Mouse (Mus musculus) large intestine, adult 2 months (tissue): ENCODE data around the gene Atg9a. TPM values are rescaled to one million over a fixed set of nuclear protein-coding genes. Genes with fewer than 3 reads are reported as not detected.
"Not testable (repeated sequence)": the region's sequence is repeated elsewhere in the genome, so short reads cannot be mapped to it uniquely, and the experiment has no call there.

Source experiments
- DNase-seq: peaks from one replicate; pipeline ENCODE4 v3.0.0-alpha.2; 2012; ENCODE audit warnings: low read depth, low spot score
- WGBS: fragments of 180-500 bp; shearing (Covaris S2); methylation state at CpG from one replicate; pipeline ENCODE4 v1.1.7; 2018; 5-methylcytosine and 5-hydroxymethylcytosine counted together
- polyA plus RNA-seq: library from polyadenylated mRNA; depleted of rRNA; stranded (reverse); fragments of >200 nt; gene quantifications from 2 replicates; pipeline ENCODE4 v1.2.3, GENCODE M21; 2012; rRNA removed

Atg9a gene
- 72.2 and 107 TPM in 2 replicates for polyA plus RNA-seq

DNA sequence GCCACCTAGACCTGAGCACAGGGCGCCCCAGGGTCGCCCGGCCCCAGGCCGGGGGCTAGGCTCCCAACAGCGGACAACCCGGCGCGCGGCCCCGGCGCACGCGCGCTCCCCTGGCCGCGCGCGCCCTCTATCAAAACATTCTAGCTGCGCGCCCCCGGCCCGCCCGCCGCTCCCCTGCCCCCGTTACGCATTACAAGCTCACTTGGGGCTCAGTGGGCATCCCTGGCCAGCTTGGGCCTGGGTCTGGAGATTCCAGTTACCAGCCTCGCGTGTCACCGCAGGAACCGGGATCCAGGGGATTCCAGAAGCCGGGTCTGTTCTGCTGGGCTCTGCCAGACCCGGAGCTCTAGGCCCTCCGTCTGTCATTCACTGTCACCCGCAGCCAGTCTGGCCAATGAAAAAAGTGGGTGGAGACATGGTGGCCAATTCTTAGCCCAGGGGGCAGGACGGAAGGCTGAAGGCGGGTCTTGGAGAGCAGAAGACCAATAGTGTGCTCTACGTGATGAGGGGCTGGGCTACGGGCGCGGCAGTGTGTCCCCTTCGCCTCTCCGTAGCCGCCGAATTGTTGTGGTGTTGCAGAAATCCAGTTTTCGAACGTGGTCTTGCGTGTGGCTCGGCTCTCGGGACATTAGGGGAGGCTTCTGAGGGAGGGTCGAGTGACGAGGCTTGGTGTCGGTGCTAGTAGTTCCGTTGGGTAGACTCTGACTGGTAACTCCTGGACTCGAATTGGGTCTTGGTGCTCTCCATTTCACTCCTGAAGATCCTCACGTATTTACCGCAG lies at the start of gene Atg9a, which contains the start of gene Ankzf1:
Gene Atg9a, minus strand, starts transcription at position 575 of the 781 bp plus-strand sequence.
Gene Ankzf1, plus strand, starts transcription at position 530 of the 781 bp plus-strand sequence.
- under 1% methylated on average over 54 of the region's 56 CpGs for WGBS
- DNase-seq, result peak; percentile 98

GRCm38 (mm10) chr1:75239591-75239990 lies 47.6 kb upstream of the Atg9a start:
- 89% methylated on average over 10 of the region's 10 CpGs for WGBS
- DNase-seq, result no peak

GRCm38 (mm10) chr1:75236117-75237050 lies 44.4 kb upstream of the Atg9a start, which contains the start of gene Dnajb2:
Gene Dnajb2 (plus strand): TSS chr1:75236406.
- DNase-seq, result no peak
- under 1% methylated on average over 64 of the region's 64 CpGs for WGBS

DNA sequence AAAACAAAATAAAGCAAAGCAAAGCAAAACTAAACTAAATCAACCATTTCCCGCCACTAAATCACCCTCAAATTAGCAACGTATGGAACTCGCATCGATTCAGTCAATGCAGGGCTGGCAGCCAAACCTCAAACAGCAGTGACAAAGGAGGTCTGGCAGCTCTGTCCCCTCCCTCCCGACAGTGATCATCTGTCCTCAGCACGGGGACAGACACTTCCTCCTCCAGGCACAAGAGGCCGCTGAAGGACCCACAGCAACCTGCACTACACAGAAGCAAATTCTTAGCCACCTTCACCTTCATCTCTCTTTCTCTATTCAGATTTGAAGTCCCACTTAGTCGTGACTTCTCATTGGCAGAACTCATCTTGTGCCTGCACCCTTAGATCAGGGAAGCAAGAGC lies 42.6 kb upstream of the Atg9a start:
- 1% methylated on average over 8 of the region's 8 CpGs for WGBS
- no peak for DNase-seq

DNA sequence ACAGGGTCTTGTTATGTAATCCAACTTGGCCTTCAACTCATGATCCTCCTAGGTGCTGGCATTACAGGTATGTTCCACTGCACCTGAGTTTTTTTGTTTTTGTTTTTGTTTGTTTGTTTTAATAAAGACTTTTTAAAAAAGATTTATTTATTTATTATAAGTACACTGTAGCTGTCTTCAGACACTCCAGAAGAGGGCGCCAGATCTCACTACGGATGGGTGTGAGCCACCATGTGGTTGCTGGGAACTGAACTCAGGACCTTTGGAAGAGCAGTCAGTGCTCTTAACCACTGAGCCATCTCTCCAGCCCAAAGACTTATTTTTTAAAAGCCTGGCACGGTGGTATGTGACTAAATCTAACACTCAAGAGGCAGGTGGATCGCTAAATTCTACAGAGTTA lies 40.5 kb upstream of the Atg9a start:
- not testable (repeated sequence) for DNase-seq
- 72% methylated on average over 4 of the region's 4 CpGs for WGBS

GRCm38 (mm10) chr1:75231664-75232152 lies 39.7 kb upstream of the Atg9a start, which contains the start of gene A630095N17Rik:
Gene A630095N17Rik (minus strand): TSS chr1:75232102.
- no peak for DNase-seq
- 69% methylated on average over 5 of the region's 5 CpGs for WGBS

- no peak for DNase-seq
- WGBS, result 72% methylated on average over 4 of the region's 4 CpGs
Observed at GRCm38 (mm10) chr1:75231224-75231623, 39.2 kb upstream of the Atg9a start.

DNA sequence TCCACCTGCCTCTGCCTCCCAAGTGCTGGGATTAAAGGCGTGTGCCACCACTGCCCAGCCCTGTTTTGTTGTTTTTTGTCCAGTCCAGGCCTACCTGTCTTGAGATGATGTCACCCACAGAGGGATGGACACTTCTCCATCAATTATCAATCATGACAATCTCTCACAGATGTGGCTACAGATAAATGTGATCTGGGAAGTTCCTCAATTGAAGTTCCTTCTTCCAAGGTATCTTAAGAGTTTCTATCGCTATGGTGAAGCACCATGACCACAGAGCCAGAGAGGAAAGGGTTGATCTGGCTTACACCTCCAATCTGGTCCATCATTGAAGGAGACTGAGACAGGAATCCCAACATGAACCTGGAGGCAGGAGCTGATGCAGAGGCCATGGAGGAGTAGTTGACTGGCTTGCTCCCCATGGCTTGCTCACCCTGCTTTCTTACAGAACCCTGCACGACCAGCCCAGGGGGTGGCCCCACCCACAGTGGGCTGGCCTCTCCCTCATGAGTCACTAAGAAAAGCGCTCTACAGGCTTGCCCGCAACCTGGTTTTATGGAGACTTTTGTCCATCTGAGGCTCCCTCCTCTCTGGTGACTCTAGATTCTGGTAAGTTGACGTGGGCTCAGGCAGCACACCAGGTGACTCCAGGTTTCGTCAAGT lies 38.5 kb upstream of the Atg9a start:
- 50% methylated on average over 7 of the region's 7 CpGs for WGBS
- no peak for DNase-seq

DNA sequence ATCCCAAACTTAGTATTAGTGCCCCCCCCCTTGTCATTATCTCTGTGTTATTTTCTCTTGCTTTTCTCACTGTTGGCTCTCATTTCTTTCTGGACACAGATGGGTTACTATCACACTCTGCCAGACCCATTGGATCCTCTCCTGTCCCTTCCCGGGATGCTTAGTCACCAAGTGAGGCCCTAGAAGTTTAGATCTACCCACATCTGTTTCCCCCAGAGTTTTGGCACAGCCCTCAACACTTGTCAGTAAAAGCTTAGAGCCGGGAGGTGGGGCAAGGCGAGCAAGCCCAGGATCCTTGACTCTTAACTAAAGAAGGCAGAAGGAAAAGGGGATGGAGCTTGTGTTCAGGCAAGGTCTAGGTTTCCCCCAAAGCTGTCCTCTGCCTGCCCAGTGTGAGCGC lies 37.2 kb upstream of the Atg9a start:
- WGBS, result 58% methylated on average over 4 of the region's 4 CpGs
- no peak for DNase-seq

GRCm38 (mm10) chr1:75227653-75228052 lies 35.7 kb upstream of the Atg9a start:
- DNase-seq, result no peak
- WGBS, result 79% methylated on average over 1 of the region's 1 CpGs

DNA sequence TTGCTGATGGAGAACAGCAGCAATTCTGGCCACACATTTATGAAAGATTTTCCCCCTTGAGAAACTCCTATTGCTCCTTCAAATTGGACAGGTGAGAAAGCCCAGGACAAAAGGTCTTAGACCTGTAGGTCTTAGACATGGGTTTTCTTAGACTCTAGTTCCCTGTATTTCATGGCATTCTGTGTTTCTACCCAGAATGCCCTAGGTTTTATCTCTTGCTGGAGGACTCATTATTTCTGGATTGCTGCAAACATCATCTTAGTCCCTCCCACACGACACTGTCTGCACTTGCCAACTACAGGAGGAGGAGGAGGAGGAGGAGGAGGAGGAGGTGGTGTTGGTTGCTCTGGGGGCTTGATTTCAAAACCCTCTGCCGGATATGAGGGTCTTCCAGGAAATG lies 34.1 kb upstream of the Atg9a start:
- DNase-seq, result no peak
- 50% methylated on average over 2 of the region's 2 CpGs for WGBS

DNA sequence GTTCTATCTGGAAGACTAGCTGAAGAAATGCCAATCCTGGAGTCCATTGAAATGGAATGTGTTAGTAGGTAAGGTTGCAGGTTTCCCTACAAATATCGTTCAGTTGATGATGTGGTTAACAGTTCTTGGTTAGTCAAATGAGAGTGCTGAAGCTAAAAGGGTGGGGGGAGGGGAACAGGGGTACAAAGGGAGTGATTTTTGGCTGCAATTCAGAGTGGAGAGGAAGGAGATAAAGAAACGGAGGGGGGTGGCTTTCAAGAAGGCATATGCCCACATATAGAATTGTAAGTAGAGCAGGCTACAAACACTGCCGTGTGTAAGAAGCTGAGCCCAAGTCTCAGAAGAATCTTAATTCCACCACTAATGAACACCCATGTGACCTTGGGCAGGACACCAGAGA lies 33.5 kb upstream of the Atg9a start:
- 61% methylated on average over 3 of the region's 3 CpGs for WGBS
- DNase-seq, result no peak

GRCm38 (mm10) chr1:75223532-75223931 lies 31.5 kb upstream of the Atg9a start:
- WGBS, result 61% methylated on average over 6 of the region's 6 CpGs
- DNase-seq, result no peak

DNA sequence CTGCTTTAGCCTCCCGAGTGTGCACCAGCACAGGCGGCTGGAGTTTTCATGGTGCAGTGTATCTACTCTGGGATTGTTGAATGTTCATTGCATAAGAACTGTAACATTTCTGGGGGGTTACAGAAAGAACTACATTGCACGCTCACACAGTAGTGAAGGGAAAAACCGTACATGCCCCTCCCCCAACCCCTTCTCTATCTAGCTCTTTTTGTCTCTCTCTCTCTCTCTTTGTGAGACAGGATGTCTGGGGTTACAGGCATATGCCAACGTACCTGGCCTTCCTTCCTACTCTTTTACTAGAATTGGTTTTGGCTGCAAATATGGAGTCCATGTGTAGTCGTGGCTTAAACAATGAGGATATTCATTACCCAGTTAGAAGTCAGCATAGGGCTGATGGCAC lies 30.9 kb upstream of the Atg9a start:
- WGBS, result 80% methylated on average over 6 of the region's 6 CpGs
- DNase-seq, result no peak

- 74% methylated on average over 3 of the region's 3 CpGs for whole genome bisulfite sequencing
- DNase-seq, result no peak
Observed at GRCm38 (mm10) chr1:75221538-75221937, 29.5 kb upstream of the Atg9a start.

GRCm38 (mm10) chr1:75219531-75219930 lies 27.5 kb upstream of the Atg9a start, which contains the start of gene Tuba4a:
Gene Tuba4a (minus strand): TSS chr1:75219865.
- 3% methylated on average over 34 of the region's 34 CpGs for WGBS
- DNase-seq, result no peak

DNA sequence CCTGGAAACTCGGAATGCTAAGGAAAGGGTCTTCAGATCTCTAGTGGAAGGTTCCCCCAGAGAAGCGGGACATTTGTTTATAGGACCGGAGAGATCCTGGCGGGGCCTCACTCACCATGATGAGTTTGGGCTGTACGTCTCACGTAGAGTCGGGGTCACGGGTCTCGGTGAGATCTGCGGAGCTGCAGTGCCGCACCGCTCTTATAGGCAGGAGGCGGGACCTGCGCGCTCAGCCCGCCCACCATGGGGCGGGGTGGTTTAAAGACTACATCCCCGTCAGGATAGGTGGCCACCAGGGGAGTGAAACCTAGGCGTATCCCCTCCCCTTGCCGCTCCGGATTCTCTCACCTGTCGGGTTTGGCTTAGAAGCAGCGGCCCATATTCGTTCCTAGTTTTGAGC lies 27.1 kb upstream of the Atg9a start:
- under 1% methylated on average over 24 of the region's 24 CpGs for WGBS
- peak; percentile 71 for DNase-seq

DNA sequence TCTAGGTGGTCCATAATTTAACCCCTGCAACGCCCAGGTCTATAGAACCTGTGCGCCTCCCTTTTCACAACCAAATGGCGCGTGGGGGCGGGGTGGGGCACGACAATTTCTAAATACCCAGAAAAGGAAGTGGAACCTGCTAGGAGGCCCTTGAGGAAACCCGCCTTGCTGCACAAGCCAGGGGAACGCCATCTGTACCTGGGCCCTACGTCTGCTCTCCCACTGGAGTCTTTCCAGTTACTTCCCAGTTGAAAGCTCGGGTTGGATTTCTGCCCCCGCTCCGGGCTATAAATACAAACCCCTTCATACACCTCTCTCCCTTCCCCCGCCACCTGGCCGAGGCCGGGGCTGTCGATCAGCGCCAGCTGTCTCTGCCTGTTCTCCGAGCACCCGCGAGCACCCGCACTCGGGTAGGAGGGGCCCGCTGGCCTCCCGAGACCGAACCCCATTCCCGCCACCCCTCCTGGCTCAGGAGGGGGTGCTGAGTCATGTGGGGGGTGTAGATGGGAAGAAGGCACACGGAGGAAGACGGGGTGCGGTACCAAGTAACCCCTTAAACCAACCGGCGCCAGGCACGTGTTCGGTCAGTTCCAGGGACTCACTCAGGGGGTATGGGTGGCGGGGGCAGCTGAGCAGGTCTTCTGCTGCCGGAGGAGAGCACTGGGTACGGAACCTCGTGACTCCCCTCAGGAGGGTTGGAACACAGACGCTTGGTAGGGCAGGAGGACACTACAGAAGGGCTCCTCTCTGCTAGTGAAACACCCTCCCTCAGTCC lies 26.4 kb upstream of the Atg9a start:
- DNase-seq, result no peak
- WGBS, result 2% methylated on average over 38 of the region's 38 CpGs

GRCm38 (mm10) chr1:75217893-75218226 lies 25.9 kb upstream of the Atg9a start:
- WGBS, result 7% methylated on average over 6 of the region's 6 CpGs
- DNase-seq, result no peak
